Mouse (Mus musculus) stomach, postnatal 0 days (tissue): Measurements from ENCODE around the gene R3hdm1.

Experiments
- CTCF ChIP-seq: IDR thresholded peaks from 2 replicates; pipeline ENCODE4 v1.5.1; 2016; ENCODE audit warnings: antibody characterized with exemption, low read depth, mild to moderate bottlenecking, moderate library complexity
- EP300 ChIP-seq: optimal IDR thresholded peaks from 2 replicates; pipeline ENCODE3; 2016; ENCODE audit warnings: antibody characterized with exemption

DNA sequence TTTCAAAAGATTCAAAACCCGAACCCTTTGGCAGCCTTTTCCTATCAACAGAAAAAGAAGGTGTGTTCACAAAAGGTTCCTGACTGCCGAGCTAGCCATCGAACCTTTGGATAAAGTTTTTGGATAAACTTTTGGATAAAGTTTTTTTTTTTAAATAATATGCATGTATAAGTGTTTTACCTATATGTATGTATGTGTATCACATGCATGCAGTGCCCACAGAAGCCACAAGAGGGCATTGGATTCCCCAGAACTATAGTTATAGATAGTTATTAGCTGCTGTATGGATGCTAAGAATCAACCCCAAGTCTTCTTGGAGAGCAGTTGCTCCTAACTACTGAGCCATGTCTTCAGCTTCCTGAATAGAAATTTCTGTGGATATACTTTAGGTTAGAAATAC lies 178.7 kb downstream of the R3hdm1 start:
- TF ChIP-seq EP300 = no peak
- TF ChIP-seq CTCF = peak; percentile 32
